Mouse (Mus musculus) liver, embryonic 16.5 days (tissue): ENCODE measurements around the gene Vmn1r229. TPM values are rescaled to one million over a fixed set of nuclear protein-coding genes. Genes with fewer than 3 reads are reported as not detected.

Experiments
- ATAC-seq: fragments of 200-750 bp; cut with Nextera tagmentation; 2 replicates; pipeline ENCODE4 v1.8.0; 2017; ENCODE audit warnings: low read depth, mild to moderate bottlenecking, moderate number of reproducible peaks, moderate library complexity
- H3K27ac ChIP-seq: fragments of 300-500 bp; sonication (generic); 2 replicates; pipeline ENCODE4 v1.5.1; 2014; ENCODE audit warnings: mild to moderate bottlenecking, low read length
- H3K27me3 ChIP-seq: fragments of 300-500 bp; sonication (generic); 2 replicates; pipeline ENCODE4 v1.6.1; 2014; ENCODE audit warnings: low read depth, low read length, mixed read lengths; ENCODE audit not compliant: control insufficient read depth, insufficient read depth
- H3K36me3 ChIP-seq: fragments of 300-500 bp; sonication (generic); 2 replicates; pipeline ENCODE4 v1.6.1; 2014; ENCODE audit warnings: mild to moderate bottlenecking; ENCODE audit not compliant: control insufficient read depth, insufficient read depth
- H3K4me1 ChIP-seq: fragments of 300-500 bp; sonication (generic); 2 replicates; pipeline ENCODE4 v1.6.1; 2014; ENCODE audit warnings: low read depth, low read length, mixed read lengths; ENCODE audit not compliant: control insufficient read depth
- H3K4me2 ChIP-seq: fragments of 300-500 bp; sonication (generic); 2 replicates; pipeline ENCODE4 v1.6.1; 2014; ENCODE audit warnings: low read depth, low read length, mixed read lengths
- H3K4me3 ChIP-seq: fragments of 300-500 bp; sonication (generic); 2 replicates; pipeline ENCODE4 v1.5.1; 2014; ENCODE audit warnings: low read depth, mild to moderate bottlenecking, low read length
- H3K9ac ChIP-seq: fragments of 300-500 bp; sonication (generic); 2 replicates; pipeline ENCODE4 v1.6.1; 2014; ENCODE audit warnings: low read depth, low read length
- H3K9me3 ChIP-seq: fragments of 300-500 bp; sonication (generic); replicated peaks from 2 replicates; pipeline ENCODE4 v1.6.1; 2016; ENCODE audit warnings: low read length; ENCODE audit not compliant: control insufficient read depth
- WGBS: fragments of 180-500 bp; shearing (Covaris S2); extraction: QIAGEN DNeasy Blood & Tissue Kit; methylation state at CpG from one replicate; pipeline ENCODE4 v1.1.7; 2014; ENCODE audit not compliant: insufficient replicate concordance; 5-methylcytosine and 5-hydroxymethylcytosine counted together
- polyA plus RNA-seq: library from polyadenylated mRNA; unstranded; fragments of >200 nt; fragmentation: Nextera tagmentation; extraction: Ambion mirVana; gene quantifications from 2 replicates; pipeline ENCODE4 v1.2.1, GENCODE M21; 2015

Vmn1r229 gene
- polyA plus RNA-seq: not detected in 2 replicates

- no peak within 1 kb of the TSS for H3K4me2 ChIP-seq
- 32% methylated on average over 1 of the region's 1 CpGs for WGBS
- no peaks in the 10 kb centered on the region for H3K9me3 ChIP-seq
- H3K4me3 ChIP-seq: no peak within 1 kb of the TSS
- no peak within 1 kb of the TSS for H3K9ac ChIP-seq
- H3K4me1 ChIP-seq: no peaks in the 10 kb centered on the region
- no peak for ATAC-seq
- H3K36me3 ChIP-seq: no peaks in the 10 kb centered on the region
- H3K27me3 ChIP-seq: no peaks in the 10 kb centered on the region
- H3K27ac ChIP-seq: no peak within 1 kb of the TSS
Measured at GRCm38 (mm10) chr17:20811255-20811654, at the start of gene Vmn1r229. Vmn1r229 (plus strand) TSS chr17:20811555.

DNA sequence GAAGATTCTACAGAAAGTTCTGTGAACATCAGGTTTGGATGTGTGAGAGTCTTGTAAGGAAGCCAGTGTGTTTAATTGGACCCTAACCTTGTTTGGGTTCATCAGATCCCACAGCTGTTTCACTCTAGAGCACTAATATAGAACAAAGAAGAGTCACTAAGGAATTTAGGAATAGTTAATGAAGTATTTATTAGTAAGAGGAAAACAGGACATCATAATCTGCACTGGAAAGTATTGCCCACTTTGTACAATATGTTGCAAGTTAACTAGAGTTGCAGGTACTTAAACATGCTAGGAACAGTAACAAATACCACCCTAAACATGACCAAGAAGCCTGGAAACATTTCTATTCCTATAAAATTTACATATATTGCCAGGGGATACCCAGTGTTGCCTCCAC, 25.3 kb upstream of the Vmn1r229 start, which contains the start of gene Vmn1r228:
Vmn1r228 (minus strand) TSS at position 101 of the 400 bp plus-strand sequence.
- H3K4me3 ChIP-seq: no peak within 1 kb of the TSS
- H3K9ac ChIP-seq: no peak within 1 kb of the TSS
- no peaks in the 10 kb centered on the region for H3K4me1 ChIP-seq
- no peak within 1 kb of the TSS for H3K27ac ChIP-seq
- no peak for ATAC-seq
- H3K9me3 ChIP-seq: no peaks in the 10 kb centered on the region
- H3K4me2 ChIP-seq: no peak within 1 kb of the TSS
- no peaks in the 10 kb centered on the region for H3K36me3 ChIP-seq
- no peaks in the 10 kb centered on the region for H3K27me3 ChIP-seq

- 5% methylated on average over 1 of the region's 1 CpGs for WGBS
- no peaks in the 10 kb centered on the region for H3K27me3 ChIP-seq
- ATAC-seq: no peak
- H3K4me3 ChIP-seq: no peak within 1 kb of the TSS
- H3K9me3 ChIP-seq: no peaks in the 10 kb centered on the region
- H3K36me3 ChIP-seq: no peaks in the 10 kb centered on the region
- H3K4me2 ChIP-seq: no peak within 1 kb of the TSS
- no peak within 1 kb of the TSS for H3K27ac ChIP-seq
- no peaks in the 10 kb centered on the region for H3K4me1 ChIP-seq
- no peak within 1 kb of the TSS for H3K9ac ChIP-seq
Measured at GRCm38 (mm10) chr17:20840144-20840543, 28.8 kb downstream of the Vmn1r229 start, which contains the start of gene Vmn1r230. Vmn1r230 (plus strand) TSS chr17:20840444.

Other genes starting within 250 kb of the Vmn1r229 start
- gene Vmn2r109, start 246.8 kb upstream of the Vmn1r229 start, polyA plus RNA-seq: not detected in 2 replicates
- gene Vmn2r110, start 215.1 kb upstream of the Vmn1r229 start, polyA plus RNA-seq: not detected in 2 replicates
- not detected in 2 replicates for gene Fpr-rs3, start 186.7 kb upstream of the Vmn1r229 start, polyA plus RNA-seq
- gene Vmn1r226, start 128.7 kb upstream of the Vmn1r229 start, polyA plus RNA-seq: not detected in 2 replicates
- gene Vmn1r227, start 81.7 kb upstream of the Vmn1r229 start, polyA plus RNA-seq: not detected in 2 replicates
- not detected in 2 replicates for gene Vmn1r228, start 25.4 kb upstream of the Vmn1r229 start, polyA plus RNA-seq
- not detected in 2 replicates for gene Vmn1r230, start 28.9 kb downstream of the Vmn1r229 start, polyA plus RNA-seq
- gene Vmn1r231, start 93.5 kb downstream of the Vmn1r229 start, polyA plus RNA-seq: not detected in 2 replicates
- not detected in 2 replicates for gene Vmn1r232, start 108.2 kb downstream of the Vmn1r229 start, polyA plus RNA-seq
- gene Ppp2r1a, start 133.8 kb downstream of the Vmn1r229 start, polyA plus RNA-seq: 80.9 and 89.8 TPM in 2 replicates
- gene Vmn1r233, start 184.9 kb downstream of the Vmn1r229 start, polyA plus RNA-seq: not detected in 2 replicates
- 3.4 and 3.8 TPM in 2 replicates for gene Zfp160, start 197.3 kb downstream of the Vmn1r229 start, polyA plus RNA-seq